Mouse (Mus musculus) CD4-positive, CD25-positive, alpha-beta regulatory T cell, adult 4 months (primary cell): Measurements from ENCODE around the gene Csf3. TPM values are rescaled to one million over a fixed set of nuclear protein-coding genes. Genes with fewer than 3 reads are reported as not detected.
"Not testable (repeated sequence)": the region's sequence is repeated elsewhere in the genome, so short reads cannot be mapped to it uniquely, and the experiment has no call there.

Experiments used
- ATAC-seq: one replicate; pipeline ENCODE4 v1.8.0; 2017
- polyA plus RNA-seq, 2 experiments: library from polyadenylated mRNA; unstranded; fragments of 100-300 nt; shearing (Covaris generic); gene quantifications; one replicate each; pipeline ENCODE4 v1.2.1; 2017

Gene Csf3
- polyA plus RNA-seq, 2 experiments from 2014 or later, result not detected

GRCm38 (mm10) chr11:98734020-98734419, 33.0 kb downstream of the Csf3 start:
- no peak for ATAC-seq

GRCm38 (mm10) chr11:98735111-98735510, 34.0 kb downstream of the Csf3 start:
- no peak for ATAC-seq

GRCm38 (mm10) chr11:98736176-98736575, 35.1 kb downstream of the Csf3 start:
- ATAC-seq, result no peak

GRCm38 (mm10) chr11:98737220-98737619, 36.2 kb downstream of the Csf3 start:
- not testable (repeated sequence) for ATAC-seq

GRCm38 (mm10) chr11:98738428-98738911, 37.4 kb downstream of the Csf3 start:
- no peak for ATAC-seq

- ATAC-seq, result no peak
Observed at GRCm38 (mm10) chr11:98738925-98739324, 37.9 kb downstream of the Csf3 start.

GRCm38 (mm10) chr11:98740026-98740392, 38.9 kb downstream of the Csf3 start:
- no peak for ATAC-seq

- no peak for ATAC-seq
Observed at GRCm38 (mm10) chr11:98740393-98741050, 39.5 kb downstream of the Csf3 start, which contains the start of gene Thra. Gene Thra (plus strand): TSS chr11:98740638.

GRCm38 (mm10) chr11:98741051-98741620, 40.1 kb downstream of the Csf3 start:
- no peak for ATAC-seq

- peak; percentile 85 for ATAC-seq
Observed at GRCm38 (mm10) chr11:98741622-98742396, 40.7 kb downstream of the Csf3 start.

- no peak for ATAC-seq
Observed at GRCm38 (mm10) chr11:98742397-98743291, 41.6 kb downstream of the Csf3 start.

GRCm38 (mm10) chr11:98743655-98744345, 42.7 kb downstream of the Csf3 start:
- no peak for ATAC-seq

- ATAC-seq, result no peak
Observed at GRCm38 (mm10) chr11:98744456-98745019, 43.5 kb downstream of the Csf3 start.

- no peak for ATAC-seq
Observed at GRCm38 (mm10) chr11:98745932-98746853, 45.1 kb downstream of the Csf3 start.

GRCm38 (mm10) chr11:98746855-98747693, 46.0 kb downstream of the Csf3 start:
- ATAC-seq, result peak; percentile 72

- ATAC-seq, result peak; percentile 52
Observed at GRCm38 (mm10) chr11:98747804-98748505, 46.9 kb downstream of the Csf3 start.

- ATAC-seq, result no peak
Observed at GRCm38 (mm10) chr11:98748506-98749416, 47.7 kb downstream of the Csf3 start.

- ATAC-seq, result no peak
Observed at GRCm38 (mm10) chr11:98749716-98750115, 48.7 kb downstream of the Csf3 start.
